In the genomic region with DNA sequence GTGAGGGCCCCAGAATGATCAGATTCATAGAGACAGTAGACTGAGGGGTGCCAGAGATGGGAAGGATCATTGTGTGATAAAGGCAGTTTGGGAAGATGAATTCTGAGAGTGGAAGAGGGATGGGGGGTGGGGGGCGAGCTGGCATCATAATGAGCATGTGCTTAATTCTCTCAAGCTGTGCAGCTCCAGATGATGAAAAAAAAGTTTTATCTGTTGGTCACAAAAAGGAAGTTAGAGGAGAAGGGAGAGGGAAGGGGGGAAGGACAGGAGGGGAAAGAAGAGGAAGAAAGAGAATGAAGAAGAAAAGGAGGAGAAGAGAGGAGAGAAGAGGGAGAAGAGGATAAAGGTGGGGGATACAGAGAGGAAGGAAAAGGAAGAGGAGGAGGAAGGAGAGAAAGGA, we compare ENCODE assay signal across 15 mouse cellular contexts.
DNase-seq lines count a peak whose midpoint lies in the region; ATAC-seq and TF ChIP-seq lines count a peak whose summit lies in the region.
"Had no signal": no experiment of that assay in that cellular context is flagged by ENCODE, and none has a peak within 500 bp of the region (broad histone marks: within the 10 kb centered on the region; RNA-seq: fewer than 3 reads in every experiment).

No protein-coding gene starts in this region.

- no peak for TF ChIP-seq CTCF in cerebellum, adult 2 months (IDR thresholded peaks at IDR 0.05; ENCODE audit: borderline replicate concordance, insufficient read depth, low read depth, low read length)

- 86% methylated on average over 1 of the region's 1 CpGs for WGBS in cerebellum, adult 2 months
- 78% methylated on average over 1 of the region's 1 CpGs for WGBS in heart, embryonic 12.5 days
- WGBS in hindbrain, embryonic 16.5 days = 59% methylated on average over 1 of the region's 1 CpGs
- WGBS in hindbrain, embryonic 14.5 days = 85% methylated on average over 1 of the region's 1 CpGs
- 54% methylated on average over 1 of the region's 1 CpGs for WGBS in midbrain, embryonic 16.5 days
- WGBS in midbrain, embryonic 11.5 days = 68% methylated on average over 1 of the region's 1 CpGs

- no peaks in the 10 kb centered on the region for H3K9me3 ChIP-seq in heart, embryonic 12.5 days (replicated peaks)
- no peaks in the 10 kb centered on the region for H3K9me3 ChIP-seq in hindbrain, embryonic 16.5 days (ENCODE audit: control insufficient read depth, low read length)
- no peaks in the 10 kb centered on the region for H3K9me3 ChIP-seq in hindbrain, embryonic 14.5 days (ENCODE audit: control insufficient read depth, low read length)
- no peaks in the 10 kb centered on the region for H3K9me3 ChIP-seq in midbrain, embryonic 16.5 days (replicated peaks; ENCODE audit: control insufficient read depth, low read length, poor library complexity, severe bottlenecking)
- no peaks in the 10 kb centered on the region for H3K9me3 ChIP-seq in midbrain, embryonic 11.5 days (ENCODE audit: control insufficient read depth, low read length)
- H3K9me3 ChIP-seq: embryonic facial prominence, embryonic 13.5 days; kidney, embryonic 15.5 days; lung, embryonic 15.5 days; stomach, embryonic 15.5 days had no signal

- H3K36me3 ChIP-seq in heart, embryonic 12.5 days = no peaks in the 10 kb centered on the region
- no peaks in the 10 kb centered on the region for H3K36me3 ChIP-seq in hindbrain, embryonic 16.5 days (ENCODE audit: control insufficient read depth, insufficient read depth, low read length)
- no peaks in the 10 kb centered on the region for H3K36me3 ChIP-seq in hindbrain, embryonic 14.5 days (replicated peaks; ENCODE audit: control insufficient read depth, insufficient read depth)
- no peaks in the 10 kb centered on the region for H3K36me3 ChIP-seq in midbrain, embryonic 16.5 days (ENCODE audit: control insufficient read depth, insufficient read depth, low read length)
- H3K36me3 ChIP-seq in midbrain, embryonic 11.5 days (ENCODE audit: control insufficient read depth, insufficient read depth, low read length) = no peaks in the 10 kb centered on the region
- H3K36me3 ChIP-seq: embryonic facial prominence, embryonic 13.5 days; kidney, embryonic 15.5 days; lung, embryonic 15.5 days; stomach, embryonic 15.5 days had no signal

- H3K9ac ChIP-seq in heart, embryonic 12.5 days = no peak overlapping the region
- no peak overlapping the region for H3K9ac ChIP-seq in hindbrain, embryonic 16.5 days (ENCODE audit: low read depth, low read length)
- H3K9ac ChIP-seq in hindbrain, embryonic 14.5 days = no peak overlapping the region
- no peak overlapping the region for H3K9ac ChIP-seq in midbrain, embryonic 16.5 days (ENCODE audit: low read depth, low read length)
- no peak overlapping the region for H3K9ac ChIP-seq in midbrain, embryonic 11.5 days (ENCODE audit: low read length)
- H3K9ac ChIP-seq: embryonic facial prominence, embryonic 13.5 days; kidney, embryonic 15.5 days; liver, embryonic 14.5 days; lung, embryonic 15.5 days; stomach, embryonic 15.5 days had no signal

- ATAC-seq in heart, embryonic 12.5 days (ENCODE audit: insufficient number of reproducible peaks, low FRiP score) = no peak
- ATAC-seq in hindbrain, embryonic 16.5 days = no peak
- no peak for ATAC-seq in hindbrain, embryonic 14.5 days (ENCODE audit: low FRiP score)
- ATAC-seq in midbrain, embryonic 16.5 days = no peak
- ATAC-seq in midbrain, embryonic 11.5 days (ENCODE audit: low FRiP score) = no peak
- ATAC-seq: activated CD4-positive, CD25-positive, alpha-beta regulatory T cell, adult 4 months; intestine, embryonic 16.5 days had no signal

- H3K27me3 ChIP-seq in cerebellum, adult 2 months (ENCODE audit: control insufficient read depth, insufficient read depth, low read length) = no peaks in the 10 kb centered on the region
- H3K27me3 ChIP-seq in heart, embryonic 12.5 days (replicated peaks) = no peaks in the 10 kb centered on the region
- no peaks in the 10 kb centered on the region for H3K27me3 ChIP-seq in hindbrain, embryonic 16.5 days (replicated peaks; ENCODE audit: control insufficient read depth, insufficient read depth, low read length)
- H3K27me3 ChIP-seq in hindbrain, embryonic 14.5 days (ENCODE audit: control insufficient read depth, insufficient read depth, low read length) = no peaks in the 10 kb centered on the region
- H3K27me3 ChIP-seq in midbrain, embryonic 16.5 days (ENCODE audit: control insufficient read depth, insufficient read depth, low read depth, low read length) = no peaks in the 10 kb centered on the region
- no peaks in the 10 kb centered on the region for H3K27me3 ChIP-seq in midbrain, embryonic 11.5 days (ENCODE audit: control insufficient read depth, insufficient read depth, low read length)
- H3K27me3 ChIP-seq: embryonic facial prominence, embryonic 13.5 days; kidney, embryonic 15.5 days; lung, embryonic 15.5 days; stomach, embryonic 15.5 days had no signal

- H3K4me1 ChIP-seq in cerebellum, adult 2 months (ENCODE audit: control insufficient read depth, insufficient read depth, low read length) = peaks cover 42% of the 10 kb centered on the region
- peaks cover 85% of the 10 kb centered on the region for H3K4me1 ChIP-seq in heart, embryonic 12.5 days (replicated peaks)
- peaks cover 18% of the 10 kb centered on the region for H3K4me1 ChIP-seq in hindbrain, embryonic 16.5 days (ENCODE audit: control insufficient read depth, insufficient read depth, low read depth, low read length)
- H3K4me1 ChIP-seq in hindbrain, embryonic 14.5 days (replicated peaks; ENCODE audit: control insufficient read depth, insufficient read depth, low read length) = peaks cover 22% of the 10 kb centered on the region
- H3K4me1 ChIP-seq in midbrain, embryonic 16.5 days (ENCODE audit: control insufficient read depth, insufficient read depth, low read length) = peaks cover 28% of the 10 kb centered on the region
- peaks cover 4% of the 10 kb centered on the region; the same call in 1 of the 2 replicates for H3K4me1 ChIP-seq in midbrain, embryonic 11.5 days (ENCODE audit: control insufficient read depth, insufficient read depth, low read length)

- DNase-seq in cerebellum, adult 2 months = no peak
- no peak for DNase-seq in cerebellum, adult 8-10 months
- DNase-seq in heart, postnatal 4 days = no peak
- no peak for DNase-seq in hindbrain, embryonic 14.5 days (ENCODE audit: low spot score)
- DNase-seq in midbrain, embryonic 11.5 days (ENCODE audit: low spot score, missing footprints) = no peak

- TF ChIP-seq POLR2A in cerebellum, adult 2 months (IDR thresholded peaks at IDR 0.05; ENCODE audit: borderline replicate concordance, insufficient read depth, low read length) = no peak

- peak overlapping the region; percentile 99; the same call in 1 of the 2 replicates for H3K27ac ChIP-seq in cerebellum, adult 2 months (ENCODE audit: insufficient read depth, low read length)
- peak overlapping the region; percentile 92 for H3K27ac ChIP-seq in heart, embryonic 12.5 days (ENCODE audit: poor library complexity, severe bottlenecking)
- H3K27ac ChIP-seq in hindbrain, embryonic 16.5 days (ENCODE audit: low read depth, low read length) = peak overlapping the region; percentile 93; the same call in 1 of the 2 replicates
- no peak overlapping the region; the same call in 1 of the 2 replicates for H3K27ac ChIP-seq in hindbrain, embryonic 14.5 days
- H3K27ac ChIP-seq in midbrain, embryonic 16.5 days (ENCODE audit: low read length) = peak overlapping the region; percentile 98; the same call in 1 of the 2 replicates
- H3K27ac ChIP-seq in midbrain, embryonic 11.5 days (ENCODE audit: low read depth, low read length) = no peak overlapping the region
- H3K27ac ChIP-seq: embryonic facial prominence, embryonic 13.5 days; kidney, embryonic 15.5 days; liver, embryonic 14.5 days; lung, embryonic 15.5 days; stomach, embryonic 15.5 days had no signal

- H3K4me3 ChIP-seq in cerebellum, adult 2 months (replicated peaks; ENCODE audit: insufficient read depth, low read depth, low read length) = no peak overlapping the region
- H3K4me3 ChIP-seq in heart, embryonic 12.5 days = no peak overlapping the region
- no peak overlapping the region for H3K4me3 ChIP-seq in hindbrain, embryonic 16.5 days (ENCODE audit: low read length)
- H3K4me3 ChIP-seq in hindbrain, embryonic 14.5 days (replicated peaks; ENCODE audit: low read length) = no peak overlapping the region
- H3K4me3 ChIP-seq in midbrain, embryonic 16.5 days (ENCODE audit: low read depth, low read length) = no peak overlapping the region
- no peak overlapping the region for H3K4me3 ChIP-seq in midbrain, embryonic 11.5 days (ENCODE audit: low read depth, low read length)
- H3K4me3 ChIP-seq: embryonic facial prominence, embryonic 13.5 days; kidney, embryonic 15.5 days; lung, embryonic 15.5 days; stomach, embryonic 15.5 days had no signal

- no peak overlapping the region for H3K4me2 ChIP-seq in heart, embryonic 12.5 days
- H3K4me2 ChIP-seq in hindbrain, embryonic 16.5 days (ENCODE audit: low read length) = no peak overlapping the region
- H3K4me2 ChIP-seq in hindbrain, embryonic 14.5 days (replicated peaks) = no peak overlapping the region
- H3K4me2 ChIP-seq in midbrain, embryonic 16.5 days (ENCODE audit: low read length) = no peak overlapping the region
- no peak overlapping the region for H3K4me2 ChIP-seq in midbrain, embryonic 11.5 days
- H3K4me2 ChIP-seq: embryonic facial prominence, embryonic 13.5 days; kidney, embryonic 15.5 days; lung, embryonic 15.5 days; stomach, embryonic 15.5 days had no signal

Comparison
In these comparisons a context has a peak if more than half of its experiments do, and no peak if none do; other contexts are left out.
1. H3K27ac ChIP-seq: peak in cerebellum, adult 2 months (single experiment), heart, embryonic 12.5 days (single experiment), hindbrain, embryonic 16.5 days (single experiment) and midbrain, embryonic 16.5 days (single experiment); none in hindbrain, embryonic 14.5 days (single experiment) and midbrain, embryonic 11.5 days (single experiment).